Mouse (Mus musculus) fat pad, adult 2 months (tissue): ENCODE data around the gene 6030468B19Rik.
"Not testable (repeated sequence)": the region's sequence is repeated elsewhere in the genome, so short reads cannot be mapped to it uniquely, and the experiment has no call there.

Experiments used
- DNase-seq: peaks from one replicate; pipeline ENCODE4 v3.0.0-alpha.2; 2011; ENCODE audit warnings: low read depth, low spot score; ENCODE audit errors: extremely low read depth

6030468B19Rik gene

GRCm38 (mm10) chr11:117827386-117827785 is 29.9 kb downstream of the 6030468B19Rik start:
- no peak for DNase-seq

GRCm38 (mm10) chr11:117828149-117828887 is 30.9 kb downstream of the 6030468B19Rik start:
- DNase-seq, result no peak

- no peak for DNase-seq
Observed at GRCm38 (mm10) chr11:117828888-117829604, 31.6 kb downstream of the 6030468B19Rik start.

- no peak for DNase-seq
Observed at GRCm38 (mm10) chr11:117829671-117830215, 32.3 kb downstream of the 6030468B19Rik start.

GRCm38 (mm10) chr11:117830401-117830800 is 32.9 kb downstream of the 6030468B19Rik start:
- DNase-seq, result no peak

- DNase-seq, result no peak
Observed at GRCm38 (mm10) chr11:117832086-117832969, 34.9 kb downstream of the 6030468B19Rik start.

GRCm38 (mm10) chr11:117833509-117833908 is 36.0 kb downstream of the 6030468B19Rik start:
- not testable (repeated sequence) for DNase-seq

- DNase-seq, result no peak
Observed at GRCm38 (mm10) chr11:117834086-117834485, 36.6 kb downstream of the 6030468B19Rik start.

GRCm38 (mm10) chr11:117836306-117836705 is 38.8 kb downstream of the 6030468B19Rik start:
- DNase-seq, result no peak

GRCm38 (mm10) chr11:117838572-117838971 is 41.1 kb downstream of the 6030468B19Rik start:
- DNase-seq, result no peak

- no peak for DNase-seq
Observed at GRCm38 (mm10) chr11:117839021-117839420, 41.6 kb downstream of the 6030468B19Rik start.

- DNase-seq, result no peak
Observed at GRCm38 (mm10) chr11:117840910-117841309, 43.5 kb downstream of the 6030468B19Rik start.

- no peak for DNase-seq
Observed at GRCm38 (mm10) chr11:117843434-117843833, 46.0 kb downstream of the 6030468B19Rik start.

- peak; percentile 94 for DNase-seq
Observed at GRCm38 (mm10) chr11:117844997-117845396, 47.5 kb downstream of the 6030468B19Rik start.

- no peak for DNase-seq
Observed at GRCm38 (mm10) chr11:117845651-117846050, 48.2 kb downstream of the 6030468B19Rik start.

- no peak for DNase-seq
Observed at GRCm38 (mm10) chr11:117846640-117847039, 49.2 kb downstream of the 6030468B19Rik start.

- DNase-seq, result peak; percentile 74
Observed at GRCm38 (mm10) chr11:117847593-117848215, 50.2 kb downstream of the 6030468B19Rik start.

- no peak for DNase-seq
Observed at GRCm38 (mm10) chr11:117848271-117848984, 51.0 kb downstream of the 6030468B19Rik start.

- no peak for DNase-seq
Observed at GRCm38 (mm10) chr11:117848985-117849671, 51.7 kb downstream of the 6030468B19Rik start, which contains the start of gene Birc5. Birc5 (plus strand) TSS chr11:117849251.
